Mouse (Mus musculus) olfactory bulb, adult 2 months (tissue): ENCODE results near the gene Gm17606.

ENCODE experiments used
- CTCF ChIP-seq: fragments of 200-500 bp; IDR thresholded peaks from 2 replicates; pipeline ENCODE4 v1.5.1; 2012; ENCODE audit warnings: low read depth, mild to moderate bottlenecking, low read length, moderate library complexity; ENCODE audit not compliant: insufficient read depth
- POLR2A ChIP-seq: fragments of 200-500 bp; IDR thresholded peaks from 2 replicates; pipeline ENCODE4 v1.6.1; 2012; ENCODE audit warnings: mild to moderate bottlenecking, low read depth, low read length, moderate library complexity; ENCODE audit not compliant: insufficient read depth

DNA sequence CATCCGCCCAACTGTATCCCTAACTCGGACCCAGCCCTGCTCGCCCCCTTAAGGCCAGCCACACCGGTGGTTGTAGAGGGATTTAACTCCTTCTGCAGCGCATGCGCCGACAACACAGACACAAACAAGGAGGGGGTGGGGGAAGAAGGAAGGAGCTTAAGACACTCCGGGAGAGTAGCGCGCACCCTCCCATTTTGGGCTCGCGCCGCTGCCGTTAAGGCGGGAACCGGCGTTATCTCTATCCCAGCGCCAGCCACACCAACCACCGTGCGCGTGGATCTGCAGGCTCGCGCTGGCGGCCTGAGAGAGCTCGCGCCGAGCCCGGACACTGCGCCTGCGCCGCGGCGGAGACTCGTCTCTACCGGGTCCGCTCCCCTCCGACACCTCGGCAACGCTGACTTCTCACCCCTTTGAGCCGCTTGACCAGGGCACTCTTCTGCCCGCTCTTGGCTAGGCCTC is 45.3 kb downstream of the Gm17606 start, which contains the start of gene 1700123O20Rik:
- TF ChIP-seq CTCF (peak; percentile 28; the same call in 1 of the 2 replicates), POLR2A (no peak)
